Mouse (Mus musculus): Measurements from ENCODE around the gene Gmeb2. TPM values are rescaled to one million over a fixed set of nuclear protein-coding genes. Genes with fewer than 3 reads are reported as not detected.

Gmeb2 gene
- total RNA-seq, 2 experiments from 2014 or later, result 29.0 to 33.1 TPM

Other genes with a start within 250 kb of the Gmeb2 start
- not detected in 2 replicates for gene Chrna4, start 244.5 kb downstream of the Gmeb2 start, total RNA-seq (2015; ENCODE audit: low replicate concordance)
- not detected in 2 replicates for gene Chrna4, start 244.5 kb downstream of the Gmeb2 start, total RNA-seq (2017; ENCODE audit: low replicate concordance)
- gene Kcnq2, start 152.7 kb downstream of the Gmeb2 start, total RNA-seq (2015; ENCODE audit: low replicate concordance), result not detected in 2 replicates
- not detected in 2 replicates for gene Kcnq2, start 152.7 kb downstream of the Gmeb2 start, total RNA-seq (2017; ENCODE audit: low replicate concordance)
- not detected in 2 replicates for gene Eef1a2, start 131.0 kb downstream of the Gmeb2 start, total RNA-seq (2015; ENCODE audit: low replicate concordance)
- not detected in 2 replicates for gene Eef1a2, start 131.0 kb downstream of the Gmeb2 start, total RNA-seq (2017; ENCODE audit: low replicate concordance)
- 80.4 and 90.5 TPM in 2 replicates for gene Ppdpf, start 100.8 kb downstream of the Gmeb2 start, total RNA-seq (2015; ENCODE audit: low replicate concordance)
- 24.1 and 26.0 TPM in 2 replicates for gene Ppdpf, start 100.8 kb downstream of the Gmeb2 start, total RNA-seq (2017; ENCODE audit: low replicate concordance)
- gene Ptk6, start 85.2 kb downstream of the Gmeb2 start, total RNA-seq (2015; ENCODE audit: low replicate concordance), result not detected in 2 replicates
- gene Ptk6, start 85.2 kb downstream of the Gmeb2 start, total RNA-seq (2017; ENCODE audit: low replicate concordance), result not detected in 2 replicates
- gene Srms, start 74.8 kb downstream of the Gmeb2 start, total RNA-seq (2015; ENCODE audit: low replicate concordance), result not detected in 2 replicates
- 0.77 TPM in 1 of 2 replicates, not detected in the other for gene Srms, start 74.8 kb downstream of the Gmeb2 start, total RNA-seq (2017; ENCODE audit: low replicate concordance)
- 2.5 TPM in 1 of 2 replicates, not detected in the other for gene Fndc11, start 68.0 kb downstream of the Gmeb2 start, total RNA-seq (2015; ENCODE audit: low replicate concordance)
- gene Fndc11, start 68.0 kb downstream of the Gmeb2 start, total RNA-seq (2017; ENCODE audit: low replicate concordance), result not detected in 2 replicates
- gene Helz2, start 46.0 kb downstream of the Gmeb2 start, total RNA-seq (2015; ENCODE audit: low replicate concordance), result 15.1 and 15.5 TPM in 2 replicates
- gene Helz2, start 46.0 kb downstream of the Gmeb2 start, total RNA-seq (2017; ENCODE audit: low replicate concordance), result 10.1 and 15.4 TPM in 2 replicates
- gene Stmn3, start 26.5 kb upstream of the Gmeb2 start, total RNA-seq (2015; ENCODE audit: low replicate concordance), result not detected in 2 replicates
- not detected in 2 replicates for gene Stmn3, start 26.5 kb upstream of the Gmeb2 start, total RNA-seq (2017; ENCODE audit: low replicate concordance)
- gene Rtel1, start 31.7 kb upstream of the Gmeb2 start, total RNA-seq (2015; ENCODE audit: low replicate concordance), result 63.3 and 80.4 TPM in 2 replicates
- 52.0 and 60.7 TPM in 2 replicates for gene Rtel1, start 31.7 kb upstream of the Gmeb2 start, total RNA-seq (2017; ENCODE audit: low replicate concordance)
- 2.9 and 10.1 TPM in 2 replicates for gene Zgpat, start 76.9 kb upstream of the Gmeb2 start, total RNA-seq (2015; ENCODE audit: low replicate concordance)
- 11.2 and 15.4 TPM in 2 replicates for gene Zgpat, start 76.9 kb upstream of the Gmeb2 start, total RNA-seq (2017; ENCODE audit: low replicate concordance)
- 5.4 and 14.3 TPM in 2 replicates for gene Arfrp1, start 77.4 kb upstream of the Gmeb2 start, total RNA-seq (2015; ENCODE audit: low replicate concordance)
- gene Arfrp1, start 77.4 kb upstream of the Gmeb2 start, total RNA-seq (2017; ENCODE audit: low replicate concordance), result 9.0 and 10.8 TPM in 2 replicates
- 4.6 and 37.5 TPM in 2 replicates for gene Lime1, start 92.0 kb upstream of the Gmeb2 start, total RNA-seq (2015; ENCODE audit: low replicate concordance)
- gene Lime1, start 92.0 kb upstream of the Gmeb2 start, total RNA-seq (2017; ENCODE audit: low replicate concordance), result 11.7 and 13.2 TPM in 2 replicates
- 12.2 and 12.3 TPM in 2 replicates for gene Zbtb46, start 171.4 kb upstream of the Gmeb2 start, total RNA-seq (2015; ENCODE audit: low replicate concordance)
- 7.5 and 15.5 TPM in 2 replicates for gene Zbtb46, start 171.4 kb upstream of the Gmeb2 start, total RNA-seq (2017; ENCODE audit: low replicate concordance)
- gene Abhd16b, start 205.2 kb upstream of the Gmeb2 start, total RNA-seq (2015; ENCODE audit: low replicate concordance), result not detected in 2 replicates
- not detected in 2 replicates for gene Abhd16b, start 205.2 kb upstream of the Gmeb2 start, total RNA-seq (2017; ENCODE audit: low replicate concordance)
- gene Tpd52l2, start 209.1 kb upstream of the Gmeb2 start, total RNA-seq (2015; ENCODE audit: low replicate concordance), result 19.8 and 23.5 TPM in 2 replicates
- 45.3 and 90.6 TPM in 2 replicates for gene Tpd52l2, start 209.1 kb upstream of the Gmeb2 start, total RNA-seq (2017; ENCODE audit: low replicate concordance)
- 14.1 and 25.2 TPM in 2 replicates for gene Dnajc5, start 232.4 kb upstream of the Gmeb2 start, total RNA-seq (2015; ENCODE audit: low replicate concordance)
- gene Dnajc5, start 232.4 kb upstream of the Gmeb2 start, total RNA-seq (2017; ENCODE audit: low replicate concordance), result 21.4 and 23.3 TPM in 2 replicates

Data from erythroid progenitor cell, adult 5-6 weeks (primary cell).